Mouse (Mus musculus): ENCODE data around the gene Marcks. TPM values are rescaled to one million over a fixed set of nuclear protein-coding genes. Genes with fewer than 3 reads are reported as not detected.

Marcks gene
- total RNA-seq (2014; rRNA removed) (444 and 539 TPM in 2 replicates), polyA plus RNA-seq (2015; fragmentation: Nextera tagmentation; extraction: Ambion mirVana) (233 and 244 TPM in 2 replicates)

- DNase-seq: peak; percentile 97
- no peaks in the 10 kb centered on the region for H3K9me3 ChIP-seq (ENCODE audit: low read length)
- H3K4me1 ChIP-seq (ENCODE audit: insufficient read depth): peaks cover 6% of the 10 kb centered on the region
- H3K4me2 ChIP-seq (ENCODE audit: low read depth): peak within 1 kb of the TSS; percentile 88
- H3K4me3 ChIP-seq (ENCODE audit: low read depth, low read length): peak within 1 kb of the TSS; percentile 100
- peak; percentile 60 for ATAC-seq
- WGBS: under 1% methylated on average over 39 of the region's 39 CpGs
- peaks cover 10% of the 10 kb centered on the region; the same call in 1 of the 2 replicates for H3K36me3 ChIP-seq (ENCODE audit: insufficient read depth)
- no peak for TF ChIP-seq CTCF (IDR thresholded peaks at IDR 0.05; ENCODE audit: low read depth)
- H3K9ac ChIP-seq: peak within 1 kb of the TSS; percentile 100
- H3K27me3 ChIP-seq (ENCODE audit: insufficient read depth, low read length): no peaks in the 10 kb centered on the region
- peak within 1 kb of the TSS; percentile 100 for H3K27ac ChIP-seq (ENCODE audit: low read depth, low read length)
Observed at GRCm38 (mm10) chr10:37138778-37139442, at the start of gene Marcks. Gene Marcks (minus strand): TSS chr10:37138920.

GRCm38 (mm10) chr10:37177071-37177470, 38.4 kb upstream of the Marcks start:
- TF ChIP-seq CTCF (IDR thresholded peaks at IDR 0.05; ENCODE audit: low read depth): no peak
- H3K4me3 ChIP-seq (ENCODE audit: low read depth, low read length): no peak overlapping the region
- 94% methylated on average over 3 of the region's 3 CpGs for WGBS

GRCm38 (mm10) chr10:37172416-37172950, 33.8 kb upstream of the Marcks start:
- no peak for ATAC-seq
- DNase-seq: peak; percentile 36
- Histone ChIP-seq H3K27ac (ENCODE audit: low read depth, low read length) (no peak overlapping the region), H3K36me3 (ENCODE audit: insufficient read depth) (no peaks in the 10 kb centered on the region), H3K4me3 (ENCODE audit: low read depth, low read length) (no peak overlapping the region), H3K9ac (no peak overlapping the region), H3K27me3 (ENCODE audit: insufficient read depth, low read length) (no peaks in the 10 kb centered on the region), H3K4me1 (ENCODE audit: insufficient read depth) (0 out of 2 replicates have a peak, but pooled peaks cover 5% of the 10 kb centered on the region), H3K9me3 (ENCODE audit: low read length) (no peaks in the 10 kb centered on the region), H3K4me2 (ENCODE audit: low read depth) (no peak overlapping the region)
- TF ChIP-seq CTCF (IDR thresholded peaks at IDR 0.05; ENCODE audit: low read depth): no peak
- 41% methylated on average over 8 of the region's 8 CpGs for WGBS

More at GRCm38 (mm10) chr10:37177071-37177470, 38.4 kb upstream of the Marcks start:
- H3K27me3 ChIP-seq (ENCODE audit: insufficient read depth, low read length): no peaks in the 10 kb centered on the region
- no peak overlapping the region for H3K4me2 ChIP-seq (ENCODE audit: low read depth)
- no peaks in the 10 kb centered on the region for H3K9me3 ChIP-seq (ENCODE audit: low read length)
- no peak overlapping the region for H3K27ac ChIP-seq (ENCODE audit: low read depth, low read length)
- DNase-seq: no peak
- H3K9ac ChIP-seq: no peak overlapping the region
- no peaks in the 10 kb centered on the region for H3K4me1 ChIP-seq (ENCODE audit: insufficient read depth)
- no peaks in the 10 kb centered on the region for H3K36me3 ChIP-seq (ENCODE audit: insufficient read depth)
- no peak for ATAC-seq

GRCm38 (mm10) chr10:37171711-37172415, 33.1 kb upstream of the Marcks start:
- no peaks in the 10 kb centered on the region for H3K9me3 ChIP-seq (ENCODE audit: low read length)
- no peak overlapping the region for H3K27ac ChIP-seq (ENCODE audit: low read depth, low read length)
- no peak overlapping the region for H3K9ac ChIP-seq
- no peak overlapping the region for H3K4me3 ChIP-seq (ENCODE audit: low read depth, low read length)
- peak; percentile 68 for ATAC-seq
- H3K36me3 ChIP-seq (ENCODE audit: insufficient read depth): no peaks in the 10 kb centered on the region
- TF ChIP-seq CTCF (IDR thresholded peaks at IDR 0.05; ENCODE audit: low read depth): no peak
- no peak overlapping the region for H3K4me2 ChIP-seq (ENCODE audit: low read depth)
- WGBS: 14% methylated on average over 3 of the region's 3 CpGs
- H3K4me1 ChIP-seq (ENCODE audit: insufficient read depth): 0 out of 2 replicates have a peak, but pooled peaks cover 5% of the 10 kb centered on the region
- H3K27me3 ChIP-seq (ENCODE audit: insufficient read depth, low read length): no peaks in the 10 kb centered on the region
- DNase-seq: no peak

GRCm38 (mm10) chr10:37170878-37171277, 32.2 kb upstream of the Marcks start:
- Histone ChIP-seq H3K4me3 (ENCODE audit: low read depth, low read length) (no peak overlapping the region), H3K36me3 (ENCODE audit: insufficient read depth) (no peaks in the 10 kb centered on the region), H3K4me2 (ENCODE audit: low read depth) (no peak overlapping the region), H3K9me3 (ENCODE audit: low read length) (no peaks in the 10 kb centered on the region), H3K4me1 (ENCODE audit: insufficient read depth) (0 out of 2 replicates have a peak, but pooled peaks cover 5% of the 10 kb centered on the region), H3K27ac (ENCODE audit: low read depth, low read length) (no peak overlapping the region), H3K27me3 (ENCODE audit: insufficient read depth, low read length) (no peaks in the 10 kb centered on the region), H3K9ac (no peak overlapping the region)
- no peak for TF ChIP-seq CTCF (IDR thresholded peaks at IDR 0.05; ENCODE audit: low read depth)
- WGBS: 78% methylated on average over 4 of the region's 4 CpGs
- no peak for DNase-seq
- no peak for ATAC-seq

- Histone ChIP-seq H3K9me3 (ENCODE audit: low read length) (no peaks in the 10 kb centered on the region), H3K36me3 (ENCODE audit: insufficient read depth) (no peaks in the 10 kb centered on the region), H3K27ac (ENCODE audit: low read depth, low read length) (no peak overlapping the region), H3K9ac (no peak overlapping the region), H3K4me3 (ENCODE audit: low read depth, low read length) (no peak overlapping the region), H3K4me2 (ENCODE audit: low read depth) (no peak overlapping the region), H3K27me3 (ENCODE audit: insufficient read depth, low read length) (no peaks in the 10 kb centered on the region), H3K4me1 (ENCODE audit: insufficient read depth) (0 out of 2 replicates have a peak, but pooled peaks cover 5% of the 10 kb centered on the region)
- DNase-seq (no peak), ATAC-seq (peak; percentile 52)
- 78% methylated on average over 4 of the region's 4 CpGs for WGBS
- no peak for TF ChIP-seq CTCF (IDR thresholded peaks at IDR 0.05; ENCODE audit: low read depth)
Observed at GRCm38 (mm10) chr10:37170466-37170865, 31.7 kb upstream of the Marcks start.
